Mouse (Mus musculus): ENCODE measurements around the gene Exoc7.

GRCm38 (mm10) chr11:116283982-116284381 is 23.1 kb downstream of the Exoc7 start:
- no peak for TF ChIP-seq CTCF (IDR thresholded peaks at IDR 0.05; ENCODE audit: insufficient read depth, low read depth, low read length)
- TF ChIP-seq POLR2A (IDR thresholded peaks at IDR 0.05; ENCODE audit: insufficient read depth, low read depth, low read length) = no peak

All from olfactory bulb, adult 2 months (tissue).